Mouse (Mus musculus): Measurements from ENCODE around the gene Nup50. TPM values are rescaled to one million over a fixed set of nuclear protein-coding genes. Genes with fewer than 3 reads are reported as not detected.

Gene Nup50
- polyA plus RNA-seq, 1 experiment from 2014 or later = 22.6 TPM

- no peaks in the 10 kb centered on the region for H3K27me3 ChIP-seq (ENCODE audit: control insufficient read depth, insufficient read depth, low read depth, low read length)
- no peak overlapping the region for H3K27ac ChIP-seq (ENCODE audit: low read length)
- 81% methylated on average over 11 of the region's 11 CpGs for WGBS (ENCODE audit: insufficient replicate concordance)
- H3K4me3 ChIP-seq (ENCODE audit: low read depth, low read length) = no peak overlapping the region
- no peak overlapping the region for H3K4me2 ChIP-seq (ENCODE audit: low read depth, low read length)
- peaks cover 43% of the 10 kb centered on the region for H3K36me3 ChIP-seq (ENCODE audit: control insufficient read depth, insufficient read depth)
- no peak overlapping the region for H3K9ac ChIP-seq (ENCODE audit: low read depth, low read length)
- no peaks in the 10 kb centered on the region for H3K9me3 ChIP-seq (replicated peaks; ENCODE audit: control insufficient read depth, low read length)
- no peaks in the 10 kb centered on the region for H3K4me1 ChIP-seq (ENCODE audit: control insufficient read depth, low read depth, low read length)
- ATAC-seq (ENCODE audit: low read depth) = no peak
Measured at GRCm38 (mm10) chr15:84942647-84943285, 19.6 kb downstream of the Nup50 start.

- Histone ChIP-seq H3K4me3 (ENCODE audit: low read depth, low read length) (no peak overlapping the region), H3K9ac (ENCODE audit: low read depth, low read length) (no peak overlapping the region), H3K9me3 (replicated peaks; ENCODE audit: control insufficient read depth, low read length) (no peaks in the 10 kb centered on the region), H3K4me2 (ENCODE audit: low read depth, low read length) (no peak overlapping the region), H3K4me1 (ENCODE audit: control insufficient read depth, low read depth, low read length) (no peaks in the 10 kb centered on the region), H3K36me3 (ENCODE audit: control insufficient read depth, insufficient read depth) (peaks cover 28% of the 10 kb centered on the region), H3K27ac (ENCODE audit: low read length) (no peak overlapping the region), H3K27me3 (ENCODE audit: control insufficient read depth, insufficient read depth, low read depth, low read length) (no peaks in the 10 kb centered on the region)
- no peak for ATAC-seq (ENCODE audit: low read depth)
- 74% methylated on average over 5 of the region's 5 CpGs for WGBS (ENCODE audit: insufficient replicate concordance)
Measured at GRCm38 (mm10) chr15:84944319-84944718, 21.1 kb downstream of the Nup50 start.

GRCm38 (mm10) chr15:84948990-84949389, 25.8 kb downstream of the Nup50 start:
- Histone ChIP-seq H3K27me3 (ENCODE audit: control insufficient read depth, insufficient read depth, low read depth, low read length) (no peaks in the 10 kb centered on the region), H3K9me3 (replicated peaks; ENCODE audit: control insufficient read depth, low read length) (no peaks in the 10 kb centered on the region), H3K4me1 (ENCODE audit: control insufficient read depth, low read depth, low read length) (no peaks in the 10 kb centered on the region), H3K9ac (ENCODE audit: low read depth, low read length) (no peak overlapping the region), H3K27ac (ENCODE audit: low read length) (no peak overlapping the region), H3K4me3 (ENCODE audit: low read depth, low read length) (no peak overlapping the region), H3K36me3 (ENCODE audit: control insufficient read depth, insufficient read depth) (no peaks in the 10 kb centered on the region; the same call in 1 of the 2 replicates), H3K4me2 (ENCODE audit: low read depth, low read length) (no peak overlapping the region)
- no peak for ATAC-seq (ENCODE audit: low read depth)
- WGBS (ENCODE audit: insufficient replicate concordance) = 83% methylated on average over 14 of the region's 14 CpGs

GRCm38 (mm10) chr15:84950053-84950452, 26.8 kb downstream of the Nup50 start:
- no peaks in the 10 kb centered on the region for H3K9me3 ChIP-seq (replicated peaks; ENCODE audit: control insufficient read depth, low read length)
- H3K36me3 ChIP-seq (ENCODE audit: control insufficient read depth, insufficient read depth) = no peaks in the 10 kb centered on the region; the same call in 1 of the 2 replicates
- no peaks in the 10 kb centered on the region for H3K4me1 ChIP-seq (ENCODE audit: control insufficient read depth, low read depth, low read length)
- H3K4me3 ChIP-seq (ENCODE audit: low read depth, low read length) = no peak overlapping the region
- ATAC-seq (ENCODE audit: low read depth) = no peak
- 70% methylated on average over 4 of the region's 4 CpGs for WGBS (ENCODE audit: insufficient replicate concordance)
- H3K4me2 ChIP-seq (ENCODE audit: low read depth, low read length) = no peak overlapping the region
- no peak overlapping the region for H3K9ac ChIP-seq (ENCODE audit: low read depth, low read length)
- no peak overlapping the region for H3K27ac ChIP-seq (ENCODE audit: low read length)
- no peaks in the 10 kb centered on the region for H3K27me3 ChIP-seq (ENCODE audit: control insufficient read depth, insufficient read depth, low read depth, low read length)

- Histone ChIP-seq H3K4me1 (ENCODE audit: control insufficient read depth, low read depth, low read length) (no peaks in the 10 kb centered on the region), H3K27me3 (ENCODE audit: control insufficient read depth, insufficient read depth, low read depth, low read length) (no peaks in the 10 kb centered on the region), H3K9ac (ENCODE audit: low read depth, low read length) (no peak overlapping the region), H3K4me2 (ENCODE audit: low read depth, low read length) (no peak overlapping the region), H3K27ac (ENCODE audit: low read length) (no peak overlapping the region), H3K9me3 (replicated peaks; ENCODE audit: control insufficient read depth, low read length) (no peaks in the 10 kb centered on the region), H3K4me3 (ENCODE audit: low read depth, low read length) (no peak overlapping the region), H3K36me3 (ENCODE audit: control insufficient read depth, insufficient read depth) (no peaks in the 10 kb centered on the region; the same call in 1 of the 2 replicates)
- ATAC-seq (ENCODE audit: low read depth) = no peak
- WGBS (ENCODE audit: insufficient replicate concordance) = 73% methylated on average over 11 of the region's 11 CpGs
Measured at GRCm38 (mm10) chr15:84953259-84953658, 30.0 kb downstream of the Nup50 start.

GRCm38 (mm10) chr15:84957851-84958250, 34.6 kb downstream of the Nup50 start:
- Histone ChIP-seq H3K4me1 (ENCODE audit: control insufficient read depth, low read depth, low read length) (no peaks in the 10 kb centered on the region), H3K36me3 (ENCODE audit: control insufficient read depth, insufficient read depth) (no peaks in the 10 kb centered on the region), H3K4me2 (ENCODE audit: low read depth, low read length) (no peak overlapping the region), H3K27ac (ENCODE audit: low read length) (no peak overlapping the region), H3K9ac (ENCODE audit: low read depth, low read length) (no peak overlapping the region), H3K27me3 (ENCODE audit: control insufficient read depth, insufficient read depth, low read depth, low read length) (no peaks in the 10 kb centered on the region), H3K9me3 (replicated peaks; ENCODE audit: control insufficient read depth, low read length) (no peaks in the 10 kb centered on the region), H3K4me3 (ENCODE audit: low read depth, low read length) (no peak overlapping the region)
- WGBS (ENCODE audit: insufficient replicate concordance) = 59% methylated on average over 3 of the region's 3 CpGs
- no peak for ATAC-seq (ENCODE audit: low read depth)

GRCm38 (mm10) chr15:84958331-84958730, 35.1 kb downstream of the Nup50 start:
- Histone ChIP-seq H3K36me3 (ENCODE audit: control insufficient read depth, insufficient read depth) (no peaks in the 10 kb centered on the region), H3K4me2 (ENCODE audit: low read depth, low read length) (no peak overlapping the region), H3K9ac (ENCODE audit: low read depth, low read length) (no peak overlapping the region), H3K27me3 (ENCODE audit: control insufficient read depth, insufficient read depth, low read depth, low read length) (no peaks in the 10 kb centered on the region), H3K4me1 (ENCODE audit: control insufficient read depth, low read depth, low read length) (no peaks in the 10 kb centered on the region), H3K9me3 (replicated peaks; ENCODE audit: control insufficient read depth, low read length) (no peaks in the 10 kb centered on the region), H3K4me3 (ENCODE audit: low read depth, low read length) (no peak overlapping the region), H3K27ac (ENCODE audit: low read length) (no peak overlapping the region)
- no peak for ATAC-seq (ENCODE audit: low read depth)
- 60% methylated on average over 3 of the region's 3 CpGs for WGBS (ENCODE audit: insufficient replicate concordance)

- Histone ChIP-seq H3K36me3 (ENCODE audit: control insufficient read depth, insufficient read depth) (no peaks in the 10 kb centered on the region), H3K4me2 (ENCODE audit: low read depth, low read length) (no peak overlapping the region), H3K9me3 (replicated peaks; ENCODE audit: control insufficient read depth, low read length) (no peaks in the 10 kb centered on the region), H3K27ac (ENCODE audit: low read length) (no peak overlapping the region), H3K4me1 (ENCODE audit: control insufficient read depth, low read depth, low read length) (no peaks in the 10 kb centered on the region), H3K4me3 (ENCODE audit: low read depth, low read length) (no peak overlapping the region), H3K27me3 (ENCODE audit: control insufficient read depth, insufficient read depth, low read depth, low read length) (no peaks in the 10 kb centered on the region), H3K9ac (ENCODE audit: low read depth, low read length) (no peak overlapping the region)
- 56% methylated on average over 6 of the region's 6 CpGs for WGBS (ENCODE audit: insufficient replicate concordance)
- ATAC-seq (ENCODE audit: low read depth) = no peak
Measured at GRCm38 (mm10) chr15:84959891-84960290, 36.7 kb downstream of the Nup50 start.

- 52% methylated on average over 8 of the region's 8 CpGs for WGBS (ENCODE audit: insufficient replicate concordance)
- Histone ChIP-seq H3K36me3 (ENCODE audit: control insufficient read depth, insufficient read depth) (no peaks in the 10 kb centered on the region), H3K4me3 (ENCODE audit: low read depth, low read length) (no peak overlapping the region), H3K9me3 (replicated peaks; ENCODE audit: control insufficient read depth, low read length) (no peaks in the 10 kb centered on the region), H3K27me3 (ENCODE audit: control insufficient read depth, insufficient read depth, low read depth, low read length) (no peaks in the 10 kb centered on the region), H3K9ac (ENCODE audit: low read depth, low read length) (no peak overlapping the region), H3K4me2 (ENCODE audit: low read depth, low read length) (no peak overlapping the region), H3K4me1 (ENCODE audit: control insufficient read depth, low read depth, low read length) (no peaks in the 10 kb centered on the region), H3K27ac (ENCODE audit: low read length) (no peak overlapping the region)
- ATAC-seq (ENCODE audit: low read depth) = no peak
Measured at GRCm38 (mm10) chr15:84960692-84961091, 37.5 kb downstream of the Nup50 start.
